Mouse (Mus musculus) lung, adult 2 months (tissue): ENCODE measurements around the gene Men1. TPM values are rescaled to one million over a fixed set of nuclear protein-coding genes. Genes with fewer than 3 reads are reported as not detected.

Experiments
- DNase-seq: peaks from one replicate; pipeline ENCODE4 v3.0.0; 2022
- H3K4me1 ChIP-seq: fragments of 200-500 bp; 2 replicates; pipeline ENCODE4 v1.6.1; 2011; ENCODE audit warnings: low read length; ENCODE audit not compliant: control insufficient read depth, insufficient read depth
- H3K4me3 ChIP-seq: fragments of 200-500 bp; replicated peaks from 2 replicates; pipeline ENCODE3; 2011; ENCODE audit warnings: low read depth, mild to moderate bottlenecking, control low read depth, low read length; ENCODE audit errors: extremely low read depth
- CTCF ChIP-seq: fragments of 200-500 bp; IDR thresholded peaks from 2 replicates; pipeline ENCODE4 v1.5.1; 2011; ENCODE audit warnings: mild to moderate bottlenecking, low read length, control low read depth; ENCODE audit not compliant: insufficient read depth
- POLR2A ChIP-seq: fragments of 200-500 bp; IDR thresholded peaks from 2 replicates; pipeline ENCODE4 v1.6.1; 2011; ENCODE audit warnings: low read depth, mild to moderate bottlenecking, control low read depth, low read length, borderline replicate concordance; ENCODE audit errors: extremely low read depth
- WGBS: fragments of 180-500 bp; shearing (Covaris S2); methylation state at CpG from one replicate; pipeline ENCODE4 v1.1.7; 2018; 5-methylcytosine and 5-hydroxymethylcytosine counted together
- polyA plus RNA-seq: library from polyadenylated mRNA; depleted of rRNA; stranded (reverse); fragments of >200 nt; gene quantifications from 2 replicates; pipeline ENCODE4 v1.2.3, GENCODE M21; 2012

The Men1 gene
- polyA plus RNA-seq, 1 experiment = 52.1 TPM

DNA sequence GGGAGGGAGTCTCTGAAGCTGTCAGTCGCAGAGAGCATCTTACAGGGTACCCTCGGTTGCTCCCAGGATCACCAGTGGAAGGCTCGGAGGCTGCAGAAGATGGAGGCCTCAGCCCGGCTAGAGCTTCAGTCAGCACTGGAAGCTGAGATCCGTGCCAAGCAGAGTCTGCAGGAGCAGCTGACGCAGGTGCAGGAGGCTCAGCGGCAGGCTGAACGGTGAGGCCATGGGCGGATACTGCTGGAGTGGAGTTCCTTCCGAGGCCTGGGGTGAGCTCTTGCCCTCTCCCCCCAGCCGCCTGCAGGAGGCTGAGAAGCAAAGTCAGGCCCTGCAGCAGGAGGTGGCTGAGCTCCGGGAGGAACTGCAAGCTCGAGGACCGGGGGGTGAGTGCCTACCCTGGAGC is 19.2 kb upstream of the Men1 start:
- DNase-seq = no peak
- TF ChIP-seq CTCF = no peak
- no peak for TF ChIP-seq POLR2A
- H3K4me3 ChIP-seq = no peak overlapping the region
- H3K4me1 ChIP-seq = no peaks in the 10 kb centered on the region
- 75% methylated on average over 14 of the region's 14 CpGs for WGBS

DNA sequence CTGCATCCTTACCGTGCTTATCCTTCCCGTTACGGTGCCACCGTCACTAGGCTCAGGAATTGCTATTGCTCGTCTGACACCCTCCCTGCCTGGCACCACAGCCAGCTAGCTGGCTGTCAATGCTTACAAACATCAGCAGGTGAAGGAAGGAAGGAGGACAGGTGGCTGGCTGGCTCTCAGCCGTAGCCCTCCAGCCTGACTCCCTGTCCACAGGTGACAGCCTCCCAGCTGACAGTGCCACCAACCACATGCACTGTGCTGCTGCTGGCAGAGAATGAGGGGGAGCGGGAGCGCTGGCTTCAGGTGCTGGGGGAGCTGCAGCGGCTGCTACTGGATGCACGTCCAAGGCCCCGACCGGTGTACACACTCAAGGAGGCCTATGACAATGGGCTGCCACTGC is 16.6 kb upstream of the Men1 start:
- Histone ChIP-seq H3K4me3 (no peak overlapping the region), H3K4me1 (no peaks in the 10 kb centered on the region)
- TF ChIP-seq CTCF (no peak), POLR2A (no peak)
- DNase-seq = no peak
- 94% methylated on average over 12 of the region's 12 CpGs for WGBS

DNA sequence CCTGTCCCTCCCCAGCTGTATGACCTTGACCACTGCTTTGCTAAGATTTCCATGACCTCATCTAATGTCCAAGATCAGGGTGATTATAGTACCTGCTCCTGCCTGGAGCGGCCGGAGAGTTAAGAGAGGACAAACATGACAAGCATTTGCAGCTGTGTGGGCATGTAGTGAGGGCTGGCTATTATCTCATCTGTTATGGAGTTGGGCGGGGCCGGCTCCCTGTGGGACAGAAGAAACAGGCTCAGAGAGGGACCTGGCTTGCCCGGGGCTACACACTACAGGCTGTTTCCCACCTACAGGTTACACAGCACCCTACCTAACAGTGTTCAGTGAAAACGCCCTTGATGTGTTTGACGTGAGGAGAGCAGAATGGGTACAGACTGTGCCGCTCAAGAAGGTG is 13.4 kb upstream of the Men1 start:
- no peak for TF ChIP-seq CTCF
- no peak for TF ChIP-seq POLR2A
- Histone ChIP-seq H3K4me1 (no peaks in the 10 kb centered on the region), H3K4me3 (no peak overlapping the region)
- DNase-seq = no peak
- WGBS = 80% methylated on average over 8 of the region's 8 CpGs

DNA sequence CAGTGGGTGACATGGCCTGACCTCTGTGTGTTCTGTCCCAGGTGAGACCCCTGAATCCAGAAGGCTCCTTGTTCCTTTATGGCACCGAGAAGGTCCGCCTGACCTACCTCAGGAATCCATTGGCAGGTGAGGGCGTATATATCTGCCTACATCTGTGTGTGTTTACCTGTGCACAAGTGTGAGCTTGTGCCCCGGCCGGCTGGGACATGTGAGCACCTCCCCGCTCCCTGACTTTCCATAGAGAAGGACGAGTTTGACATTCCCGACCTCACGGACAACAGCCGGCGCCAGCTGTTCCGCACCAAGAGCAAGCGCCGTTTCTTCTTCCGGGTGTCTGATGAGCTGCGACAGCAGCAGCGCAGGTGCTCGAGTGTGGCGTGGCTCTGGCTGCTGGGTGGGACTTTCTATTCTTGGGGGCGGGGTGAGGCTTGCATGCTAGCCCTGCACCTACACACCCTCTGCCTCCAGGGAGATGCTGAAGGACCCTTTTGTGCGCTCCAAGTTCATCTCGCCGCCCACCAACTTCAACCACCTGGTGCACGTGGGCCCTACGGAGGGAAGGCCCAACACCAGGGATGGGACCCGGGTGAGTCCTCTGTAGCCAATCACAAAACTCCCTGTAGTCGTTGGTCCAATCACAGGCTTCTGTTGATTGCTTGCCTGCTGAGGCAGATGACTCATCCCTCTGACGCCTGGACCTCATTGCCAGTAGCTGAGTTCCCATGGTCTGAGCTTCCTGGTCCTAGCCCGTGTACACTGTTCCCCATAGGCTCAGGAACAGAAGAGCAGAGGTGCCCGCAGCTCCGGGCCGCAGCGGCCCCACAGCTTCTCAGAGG is 12.8 kb upstream of the Men1 start:
- DNase-seq = no peak
- no peaks in the 10 kb centered on the region for H3K4me1 ChIP-seq
- no peak for TF ChIP-seq POLR2A
- no peak for TF ChIP-seq CTCF
- H3K4me3 ChIP-seq = no peak overlapping the region
- 74% methylated on average over 33 of the region's 33 CpGs for WGBS

GRCm38 (mm10) chr19:6324751-6325150 is 10.0 kb upstream of the Men1 start:
- Histone ChIP-seq H3K4me3 (no peak overlapping the region), H3K4me1 (no peaks in the 10 kb centered on the region)
- TF ChIP-seq POLR2A (no peak), CTCF (no peak)
- 76% methylated on average over 9 of the region's 9 CpGs for WGBS
- no peak for DNase-seq

GRCm38 (mm10) chr19:6331178-6331577 is 3.6 kb upstream of the Men1 start:
- H3K4me3 ChIP-seq = no peak overlapping the region
- no peak for DNase-seq
- 34% methylated on average over 5 of the region's 5 CpGs for WGBS
- TF ChIP-seq CTCF (no peak), POLR2A (no peak)
- H3K4me1 ChIP-seq = peaks cover 11% of the 10 kb centered on the region; the same call in 1 of the 2 replicates

DNA sequence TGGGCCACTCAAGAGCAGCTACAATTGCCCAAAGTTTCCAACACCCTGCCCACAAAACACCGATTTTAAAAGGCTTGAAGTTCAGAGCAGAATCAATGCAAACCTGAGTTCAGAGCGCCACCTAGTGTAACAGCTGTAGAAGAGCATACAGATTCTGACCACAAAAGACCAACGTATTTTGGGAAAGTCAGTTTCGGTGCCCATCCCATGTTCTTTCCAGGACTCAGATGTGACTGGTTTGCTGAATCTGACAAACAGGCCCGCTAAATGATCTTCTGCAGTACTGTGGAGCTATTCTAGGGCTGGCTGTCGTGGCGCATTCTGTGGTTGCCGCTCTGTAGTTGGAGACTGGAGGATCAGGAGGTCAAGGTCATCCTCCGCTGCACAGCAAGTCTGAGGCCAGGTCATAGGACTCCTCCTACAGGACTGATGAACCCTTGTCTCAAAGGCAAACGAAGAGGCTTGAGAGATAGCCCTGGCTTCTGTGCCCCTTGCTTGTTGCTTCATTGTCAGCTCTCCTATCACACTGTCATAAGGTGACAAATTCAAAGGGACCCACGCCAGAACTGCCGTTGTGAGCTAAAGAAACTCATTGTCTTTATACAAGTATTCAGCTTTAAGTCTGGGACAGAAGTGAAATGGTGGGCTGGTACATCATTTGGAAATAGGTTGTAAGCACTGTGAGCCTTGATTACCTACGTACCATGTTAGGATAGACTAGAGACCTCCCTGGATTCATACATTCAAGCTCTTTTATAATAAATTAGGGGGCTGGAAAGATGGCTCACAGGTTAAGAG is 2.9 kb upstream of the Men1 start:
- H3K4me1 ChIP-seq = peaks cover 17% of the 10 kb centered on the region; the same call in 1 of the 2 replicates
- H3K4me3 ChIP-seq = no peak overlapping the region
- WGBS = 20% methylated on average over 13 of the region's 13 CpGs
- peak; percentile 57 for DNase-seq
- TF ChIP-seq POLR2A (no peak), CTCF (peak; percentile 34; the same call in 1 of the 2 replicates)

GRCm38 (mm10) chr19:6333761-6334595 is 801 bp upstream of the Men1 start:
- no peak for TF ChIP-seq CTCF
- 49% methylated on average over 9 of the region's 9 CpGs for WGBS
- DNase-seq = no peak
- H3K4me1 ChIP-seq = peaks cover 17% of the 10 kb centered on the region; the same call in 1 of the 2 replicates
- no peak overlapping the region for H3K4me3 ChIP-seq

DNA sequence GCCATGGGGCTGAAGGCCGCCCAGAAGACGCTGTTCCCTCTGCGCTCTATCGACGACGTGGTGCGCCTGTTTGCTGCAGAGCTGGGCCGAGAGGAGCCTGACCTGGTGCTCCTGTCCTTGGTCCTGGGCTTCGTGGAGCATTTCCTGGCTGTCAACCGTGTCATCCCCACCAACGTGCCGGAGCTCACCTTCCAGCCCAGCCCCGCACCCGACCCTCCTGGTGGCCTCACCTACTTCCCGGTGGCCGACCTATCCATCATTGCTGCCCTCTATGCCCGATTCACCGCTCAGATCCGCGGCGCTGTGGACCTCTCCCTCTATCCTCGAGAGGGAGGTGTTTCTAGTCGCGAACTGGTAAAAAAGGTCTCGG is 664 bp downstream of the Men1 start:
- WGBS = under 1% methylated on average over 25 of the region's 25 CpGs
- peak; percentile 27 for DNase-seq

More for the DNA sequence above, 664 bp downstream of the Men1 start:
- TF ChIP-seq POLR2A (no peak), CTCF (no peak)
- H3K4me1 ChIP-seq = peaks cover 21% of the 10 kb centered on the region; the same call in 1 of the 2 replicates
- peak overlapping the region; percentile 78 for H3K4me3 ChIP-seq
